Mouse (Mus musculus): Measurements from ENCODE around the gene Kirrel2. TPM values are rescaled to one million over a fixed set of nuclear protein-coding genes. Genes with fewer than 3 reads are reported as not detected.
"Not testable (repeated sequence)": the region's sequence is repeated elsewhere in the genome, so short reads cannot be mapped to it uniquely, and the experiment has no call there.

Kirrel2 gene
- polyA plus RNA-seq (2015; fragmentation: Nextera tagmentation; extraction: Ambion mirVana), result 1.1 and 1.3 TPM in 2 replicates

DNA sequence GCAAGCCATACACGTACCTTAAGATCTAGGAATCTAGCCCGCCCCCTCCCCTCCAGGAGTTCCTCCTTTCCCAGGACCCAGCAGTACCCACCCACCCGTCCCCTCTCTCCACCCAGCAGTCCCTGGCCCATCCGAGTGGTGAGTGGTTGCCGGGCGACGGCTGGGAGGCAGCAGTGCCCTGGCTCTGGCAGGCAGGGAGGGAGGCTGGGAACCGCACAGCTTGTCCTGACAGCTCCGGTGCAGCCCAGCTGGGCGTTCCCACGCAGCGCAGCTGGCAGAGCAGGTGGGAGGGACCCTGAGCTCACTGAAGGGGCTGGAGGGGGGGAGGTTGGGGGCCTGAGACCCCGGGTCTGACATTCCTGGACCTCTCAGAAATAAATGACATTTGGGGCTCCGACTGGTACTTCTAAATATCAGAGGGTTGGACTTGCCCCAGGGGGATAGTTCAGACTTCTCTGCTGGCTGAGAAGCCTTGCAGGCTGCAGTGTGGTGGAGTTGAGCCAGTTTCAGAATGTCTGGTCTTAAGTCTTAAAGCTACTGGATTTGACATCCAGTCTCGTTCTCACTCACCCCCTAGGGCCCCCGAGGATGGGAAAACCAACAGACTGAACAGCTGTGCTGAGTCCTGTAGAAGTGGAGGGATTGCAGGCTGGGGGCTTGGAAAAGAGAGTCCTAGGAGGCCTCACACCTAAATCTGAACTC is at the start of gene Kirrel2, which contains the start of gene Nphs1:
Gene Kirrel2, minus strand, starts transcription at position 62 of the 702 bp plus-strand sequence.
Gene Nphs1, plus strand, starts transcription at position 687 of the 702 bp plus-strand sequence.
- ATAC-seq (ENCODE audit: insufficient number of reproducible peaks, low FRiP score, low TSS enrichment, low read depth), result peak; percentile 59; the same call in 1 of the 2 replicates
- Histone ChIP-seq H3K4me2 (replicated peaks) (peak within 1 kb of the TSS; percentile 42), H3K9ac (no peak within 1 kb of the TSS), H3K27ac (replicated peaks) (no peak within 1 kb of the TSS), H3K27me3 (peaks cover 96% of the 10 kb centered on the region), H3K9me3 (replicated peaks) (no peaks in the 10 kb centered on the region), H3K36me3 (no peaks in the 10 kb centered on the region), H3K4me1 (peaks cover 24% of the 10 kb centered on the region), H3K4me3 (replicated peaks) (peak within 1 kb of the TSS; percentile 22)
- WGBS, result under 1% methylated on average over 16 of the region's 16 CpGs

- WGBS, result 67% methylated on average over 5 of the region's 5 CpGs
- not testable (repeated sequence) for ATAC-seq (ENCODE audit: insufficient number of reproducible peaks, low FRiP score, low TSS enrichment, low read depth); H3K27me3 ChIP-seq; H3K27ac ChIP-seq (replicated peaks); H3K4me2 ChIP-seq (replicated peaks); H3K36me3 ChIP-seq; H3K4me3 ChIP-seq (replicated peaks); H3K9me3 ChIP-seq (replicated peaks); H3K9ac ChIP-seq; H3K4me1 ChIP-seq
These were observed 43.7 kb upstream of the Kirrel2 start for GRCm38 (mm10) chr7:30501159-30501558.

DNA sequence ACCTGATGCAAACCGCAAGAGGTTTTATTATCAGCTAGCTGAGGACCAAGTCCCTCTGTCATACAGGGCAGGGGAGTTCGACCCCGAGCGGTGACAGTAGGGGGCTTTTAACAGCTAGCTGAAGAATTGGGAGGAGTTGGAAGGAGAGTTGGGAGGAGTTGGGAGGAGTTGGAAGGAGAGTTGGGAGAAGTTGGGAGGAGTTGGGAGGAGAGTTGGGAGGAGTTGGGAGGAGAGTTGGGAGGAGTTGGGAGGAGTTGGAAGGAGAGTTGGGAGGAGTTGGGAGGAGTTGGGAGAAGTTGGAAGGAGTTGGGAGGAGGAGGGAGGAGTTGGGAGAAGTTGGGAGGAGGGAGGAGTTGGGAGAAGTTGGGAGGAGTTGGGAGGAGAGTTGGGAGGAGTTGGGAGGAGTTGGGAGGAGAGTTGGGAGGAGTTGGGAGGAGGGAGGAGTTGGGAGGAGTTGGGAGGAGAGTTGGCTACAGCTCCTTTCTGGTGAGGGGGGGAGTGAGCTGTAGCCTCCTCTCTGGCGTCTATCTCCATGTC is 38.1 kb upstream of the Kirrel2 start:
- not testable (repeated sequence) for H3K4me1 ChIP-seq; H3K27ac ChIP-seq (replicated peaks); H3K9ac ChIP-seq; H3K9me3 ChIP-seq (replicated peaks); ATAC-seq (ENCODE audit: insufficient number of reproducible peaks, low FRiP score, low TSS enrichment, low read depth); H3K4me3 ChIP-seq (replicated peaks); H3K4me2 ChIP-seq (replicated peaks); H3K27me3 ChIP-seq; H3K36me3 ChIP-seq
- WGBS, result 57% methylated on average over 5 of the region's 5 CpGs

DNA sequence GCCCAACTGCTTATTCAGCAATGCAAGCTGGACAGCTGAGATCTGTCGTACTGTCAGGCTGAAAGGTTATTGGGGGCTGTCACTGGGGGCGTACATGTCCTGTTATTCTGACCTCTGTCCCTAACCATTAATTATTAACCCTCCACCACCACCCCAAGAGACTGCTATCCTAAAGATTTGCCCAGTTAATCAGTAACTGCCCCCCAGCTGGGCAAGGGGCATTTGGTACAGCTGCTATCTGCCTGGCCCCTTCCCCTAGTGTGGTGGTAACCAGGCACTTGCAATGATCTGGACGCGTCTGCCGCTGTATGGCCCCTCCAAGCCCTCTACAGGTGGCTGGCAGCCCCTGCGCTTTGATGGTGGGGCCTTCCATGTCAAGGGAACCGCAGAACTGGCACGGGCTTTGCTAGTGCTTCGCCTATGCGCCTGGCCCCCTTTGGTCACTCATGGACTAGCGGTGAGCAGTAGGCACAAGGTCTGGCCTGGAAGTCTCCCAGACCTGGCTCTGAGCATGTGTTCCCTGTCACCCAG is 36.0 kb upstream of the Kirrel2 start, which contains the start of gene Prodh2:
Gene Prodh2, plus strand, starts transcription at position 222 of the 531 bp plus-strand sequence.
- no peak for ATAC-seq (ENCODE audit: insufficient number of reproducible peaks, low FRiP score, low TSS enrichment, low read depth)
- 63% methylated on average over 11 of the region's 11 CpGs for WGBS

DNA sequence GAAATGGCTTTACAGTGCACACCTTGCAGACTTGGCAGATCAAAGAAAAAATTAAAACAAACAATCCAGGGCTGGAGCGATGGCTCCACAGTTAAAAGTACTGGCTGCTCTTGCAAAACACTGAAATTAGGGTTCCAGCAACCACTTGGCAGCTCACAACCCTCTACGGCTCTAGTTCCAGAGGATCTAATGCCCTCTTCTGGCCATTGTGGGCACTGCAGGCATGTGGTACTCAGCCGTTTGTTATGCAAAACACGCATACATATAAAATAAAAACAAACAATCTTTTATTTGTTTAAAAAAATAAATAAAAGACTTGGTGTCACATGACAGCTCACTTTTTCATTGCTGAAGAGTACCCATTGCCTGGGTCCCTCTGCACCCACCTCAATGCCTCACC is 35.3 kb upstream of the Kirrel2 start:
- H3K4me1 ChIP-seq, result no peaks in the 10 kb centered on the region
- H3K9me3 ChIP-seq (replicated peaks), result no peaks in the 10 kb centered on the region
- no peak overlapping the region for H3K9ac ChIP-seq
- peaks cover 10% of the 10 kb centered on the region; the same call in 1 of the 2 replicates for H3K27me3 ChIP-seq
- WGBS, result 14% methylated on average over 4 of the region's 4 CpGs
- H3K27ac ChIP-seq (replicated peaks), result no peak overlapping the region
- ATAC-seq (ENCODE audit: insufficient number of reproducible peaks, low FRiP score, low TSS enrichment, low read depth), result no peak
- no peaks in the 10 kb centered on the region for H3K36me3 ChIP-seq
- no peak overlapping the region for H3K4me3 ChIP-seq (replicated peaks)
- no peak overlapping the region for H3K4me2 ChIP-seq (replicated peaks)

More for the DNA sequence above, 36.0 kb upstream of the Kirrel2 start, which contains the start of gene Prodh2:
- no peaks in the 10 kb centered on the region for H3K4me1 ChIP-seq
- no peak within 1 kb of the TSS for H3K27ac ChIP-seq (replicated peaks)
- H3K9ac ChIP-seq, result no peak within 1 kb of the TSS
- no peaks in the 10 kb centered on the region for H3K9me3 ChIP-seq (replicated peaks)
- H3K4me3 ChIP-seq (replicated peaks), result no peak within 1 kb of the TSS
- H3K27me3 ChIP-seq, result peaks cover 10% of the 10 kb centered on the region; the same call in 1 of the 2 replicates
- no peak within 1 kb of the TSS for H3K4me2 ChIP-seq (replicated peaks)
- no peaks in the 10 kb centered on the region for H3K36me3 ChIP-seq

DNA sequence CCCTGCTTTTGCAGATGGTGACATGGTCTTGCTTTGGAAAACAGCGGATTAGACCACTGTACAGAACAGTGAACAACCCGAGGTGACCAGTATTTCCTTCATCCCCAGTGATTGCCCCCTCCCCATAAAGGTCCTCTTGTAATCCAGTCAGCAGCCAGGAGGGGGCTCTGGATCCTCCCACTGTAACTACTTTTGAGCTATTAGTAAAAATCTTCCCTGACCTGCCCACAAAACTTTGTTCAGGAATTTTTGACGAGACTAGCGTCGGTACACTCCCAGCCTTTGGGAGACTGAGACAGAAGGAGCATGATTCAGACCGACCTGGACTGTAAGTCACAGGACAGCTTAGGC is 33.4 kb upstream of the Kirrel2 start:
- no peak for ATAC-seq (ENCODE audit: insufficient number of reproducible peaks, low FRiP score, low TSS enrichment, low read depth)
- Histone ChIP-seq H3K36me3 (no peaks in the 10 kb centered on the region), H3K4me2 (replicated peaks) (no peak overlapping the region), H3K9ac (no peak overlapping the region), H3K27ac (replicated peaks) (no peak overlapping the region), H3K4me3 (replicated peaks) (no peak overlapping the region), H3K9me3 (replicated peaks) (no peaks in the 10 kb centered on the region), H3K4me1 (no peaks in the 10 kb centered on the region), H3K27me3 (peaks cover 10% of the 10 kb centered on the region; the same call in 1 of the 2 replicates)
- WGBS, result 15% methylated on average over 6 of the region's 6 CpGs

GRCm38 (mm10) chr7:30490251-30490956 is 32.9 kb upstream of the Kirrel2 start:
- Histone ChIP-seq H3K4me2 (replicated peaks) (no peak overlapping the region), H3K27ac (replicated peaks) (no peak overlapping the region), H3K36me3 (no peaks in the 10 kb centered on the region), H3K4me1 (no peaks in the 10 kb centered on the region), H3K9ac (no peak overlapping the region), H3K4me3 (replicated peaks) (no peak overlapping the region), H3K27me3 (peaks cover 10% of the 10 kb centered on the region; the same call in 1 of the 2 replicates), H3K9me3 (replicated peaks) (no peaks in the 10 kb centered on the region)
- ATAC-seq (ENCODE audit: insufficient number of reproducible peaks, low FRiP score, low TSS enrichment, low read depth), result no peak
- WGBS, result 26% methylated on average over 16 of the region's 16 CpGs

GRCm38 (mm10) chr7:30484250-30484649 is 26.8 kb upstream of the Kirrel2 start:
- H3K4me1 ChIP-seq, result no peaks in the 10 kb centered on the region
- 14% methylated on average over 8 of the region's 8 CpGs for WGBS
- no peak overlapping the region for H3K9ac ChIP-seq
- no peak overlapping the region for H3K4me3 ChIP-seq (replicated peaks)
- ATAC-seq (ENCODE audit: insufficient number of reproducible peaks, low FRiP score, low TSS enrichment, low read depth), result no peak
- H3K9me3 ChIP-seq (replicated peaks), result no peaks in the 10 kb centered on the region
- no peak overlapping the region for H3K27ac ChIP-seq (replicated peaks)
- no peak overlapping the region for H3K4me2 ChIP-seq (replicated peaks)
- H3K27me3 ChIP-seq, result peaks cover 11% of the 10 kb centered on the region; the same call in 1 of the 2 replicates
- H3K36me3 ChIP-seq, result no peaks in the 10 kb centered on the region

DNA sequence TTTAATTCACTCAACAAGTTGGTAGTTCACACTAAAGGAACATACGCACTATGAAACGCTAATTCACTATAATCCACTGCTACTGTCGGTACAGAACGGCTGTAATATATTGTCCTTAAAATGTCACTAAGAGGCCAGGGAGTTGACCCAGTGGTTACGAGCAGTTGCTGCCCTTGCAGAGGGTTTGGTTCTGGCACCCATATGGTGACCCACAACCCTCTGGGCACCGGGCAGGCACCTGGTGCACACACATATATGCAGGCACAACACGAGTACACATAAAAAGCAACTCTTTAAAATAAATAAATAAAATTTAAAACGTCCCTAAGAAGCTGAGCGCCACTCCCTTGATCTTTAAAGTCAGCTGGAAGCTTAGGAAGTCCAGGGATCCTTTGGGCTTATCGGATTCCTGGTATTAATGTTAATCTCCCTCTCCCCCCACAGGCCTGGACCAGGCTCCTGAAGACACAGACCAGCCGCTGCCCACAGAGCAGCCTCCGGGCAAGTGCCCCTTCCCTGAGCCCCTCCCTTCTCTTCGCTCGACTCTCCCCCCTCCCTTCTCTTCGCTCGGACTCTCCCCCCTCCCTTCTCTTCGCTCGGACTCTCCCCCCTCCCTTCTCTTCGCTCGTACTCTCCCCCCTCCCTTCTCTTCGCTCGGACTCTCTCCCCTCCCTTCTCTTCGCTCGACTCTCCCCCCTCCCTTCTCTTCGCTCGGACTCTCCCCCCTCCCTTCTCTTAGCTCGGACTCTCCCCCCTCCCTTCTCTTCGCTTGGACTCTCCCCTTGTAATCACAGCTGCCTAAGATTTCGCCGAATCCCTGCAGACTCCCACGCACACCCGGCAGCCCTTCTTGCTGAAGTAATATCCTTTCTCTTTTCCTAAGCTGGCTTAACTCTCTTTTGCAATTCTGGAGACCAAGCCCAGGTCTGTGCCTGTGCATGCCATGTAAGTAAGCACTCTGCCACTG is 20.2 kb upstream of the Kirrel2 start:
- peak overlapping the region; percentile 6 for H3K4me3 ChIP-seq (replicated peaks)
- H3K27ac ChIP-seq (replicated peaks), result no peak overlapping the region
- no peak overlapping the region for H3K9ac ChIP-seq
- H3K27me3 ChIP-seq, result peaks cover 14% of the 10 kb centered on the region; the same call in 1 of the 2 replicates
- no peaks in the 10 kb centered on the region for H3K9me3 ChIP-seq (replicated peaks)
- no peak for ATAC-seq (ENCODE audit: insufficient number of reproducible peaks, low FRiP score, low TSS enrichment, low read depth)
- WGBS, result 7% methylated on average over 25 of the region's 32 CpGs
- H3K36me3 ChIP-seq, result no peaks in the 10 kb centered on the region
- H3K4me2 ChIP-seq (replicated peaks), result peak overlapping the region; percentile 43
- H3K4me1 ChIP-seq, result no peaks in the 10 kb centered on the region

DNA sequence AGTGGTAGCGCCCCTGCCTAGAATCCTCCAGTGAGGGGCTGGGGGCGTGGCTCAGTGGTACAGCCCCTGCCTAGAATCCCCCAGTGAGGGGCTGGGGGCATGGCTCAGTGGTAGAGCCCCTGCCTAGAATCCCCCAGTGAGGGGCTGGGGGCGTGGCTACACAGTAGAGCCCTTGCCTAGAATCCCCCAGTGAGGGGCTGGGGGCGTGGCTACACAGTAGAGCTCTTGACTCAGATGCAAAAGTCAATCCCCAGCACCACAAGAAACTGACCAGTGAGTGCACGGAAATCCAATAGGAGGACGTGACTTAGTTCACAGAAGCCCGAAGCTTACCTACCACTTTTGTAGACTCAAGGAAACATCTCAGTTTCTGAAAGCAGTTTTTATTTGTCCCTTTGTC is 18.6 kb upstream of the Kirrel2 start:
- H3K27me3 ChIP-seq; H3K27ac ChIP-seq (replicated peaks); H3K4me1 ChIP-seq; H3K36me3 ChIP-seq; ATAC-seq (ENCODE audit: insufficient number of reproducible peaks, low FRiP score, low TSS enrichment, low read depth); H3K9ac ChIP-seq; H3K9me3 ChIP-seq (replicated peaks); H3K4me3 ChIP-seq (replicated peaks); H3K4me2 ChIP-seq (replicated peaks): not testable (repeated sequence)
- 76% methylated on average over 6 of the region's 7 CpGs for WGBS
